Mouse (Mus musculus) gastrocnemius, postnatal 4 days (tissue): ENCODE results near the gene Olfr1471. TPM values are rescaled to one million over a fixed set of nuclear protein-coding genes. Genes with fewer than 3 reads are reported as not detected.
"Not testable (repeated sequence)": the region's sequence is repeated elsewhere in the genome, so short reads cannot be mapped to it uniquely, and the experiment has no call there.

ENCODE experiments used
- DNase-seq, 2 experiments: peaks; one replicate each; pipeline ENCODE4 v3.0.0; 2021 to 2022; ENCODE audit warnings: low spot score in 2 of 2, mixed read lengths in 2 of 2
- long read RNA-seq, 2 experiments: library from polyadenylated mRNA; stranded (forward); transcript quantifications; one replicate each; pipeline ENCODE4 v2.0.0; 2021
- total RNA-seq, 2 experiments: library from RNA; stranded (reverse); gene quantifications; 2 replicates each; pipeline ENCODE4 v1.2.3; 2021

The Olfr1471 gene
- total RNA-seq, result not detected
- long read RNA-seq, experiment 1, result 0 reads
- long read RNA-seq, experiment 2, result 0 reads

GRCm38 (mm10) chr19:13443109-13443508, at the start of gene Olfr1471:
TSS of gene Olfr1471 (plus strand) at chr19:13443409.
- not testable (repeated sequence) for DNase-seq

GRCm38 (mm10) chr19:13407549-13407948, 35.7 kb upstream of the Olfr1471 start, which contains the start of gene Olfr1469:
TSS of gene Olfr1469 (plus strand) at chr19:13407849.
- DNase-seq, result no peak

GRCm38 (mm10) chr19:13455986-13456385, 12.8 kb downstream of the Olfr1471 start, which contains the start of gene Olfr1472:
TSS of gene Olfr1472 (minus strand) at chr19:13456086.
- no peak for DNase-seq

- not testable (repeated sequence) for DNase-seq
These were observed 26.1 kb downstream of the Olfr1471 start, which contains the start of gene Olfr1474 for GRCm38 (mm10) chr19:13469265-13469664. TSS of gene Olfr1474 (plus strand) at chr19:13469565.

- DNase-seq, result no peak
These were observed 36.9 kb downstream of the Olfr1471 start, which contains the start of gene Olfr1475 for GRCm38 (mm10) chr19:13480096-13480495. TSS of gene Olfr1475 (minus strand) at chr19:13480196.

- DNase-seq, result no peak
These were observed 57.0 kb downstream of the Olfr1471 start, which contains the start of gene Olfr1477 for GRCm38 (mm10) chr19:13500246-13500645. TSS of gene Olfr1477 (plus strand) at chr19:13500546.

Other genes with a start within 250 kb of the Olfr1471 start
- not detected for gene Olfr1463, start 212.1 kb upstream of the Olfr1471 start, total RNA-seq
- not detected for gene Olfr1465, start 127.9 kb upstream of the Olfr1471 start, total RNA-seq
- gene Olfr1466, start 104.5 kb upstream of the Olfr1471 start, total RNA-seq, result not detected
- gene Olfr1467, start 81.2 kb upstream of the Olfr1471 start, total RNA-seq, result not detected
- not detected for gene Olfr1469, start 35.6 kb upstream of the Olfr1471 start, total RNA-seq
- gene Olfr1472, start 12.7 kb downstream of the Olfr1471 start, total RNA-seq, result not detected
- gene Olfr1474, start 26.2 kb downstream of the Olfr1471 start, total RNA-seq, result not detected
- gene Olfr1475, start 36.8 kb downstream of the Olfr1471 start, total RNA-seq, result not detected
- gene Olfr1477, start 57.1 kb downstream of the Olfr1471 start, total RNA-seq, result not detected
- gene Olfr1480, start 84.5 kb downstream of the Olfr1471 start, total RNA-seq, result not detected
- gene Olfr1484, start 140.1 kb downstream of the Olfr1471 start, total RNA-seq, result not detected
- not detected for gene Olfr1487, start 174.0 kb downstream of the Olfr1471 start, total RNA-seq
- not detected for gene Olfr1489, start 188.2 kb downstream of the Olfr1471 start, total RNA-seq
- gene Olfr1490, start 207.7 kb downstream of the Olfr1471 start, total RNA-seq, result not detected